Mouse (Mus musculus) midbrain, embryonic 14.5 days (tissue): ENCODE measurements at regions not wholly inside any gene's neighbourhood (a gene's known extent, or its start where the extent isn't known, plus 50 kb on each side); places are given as distances from the start of the nearest gene placed in this dataset.

Source experiments
- ATAC-seq: fragments of 200-750 bp; cut with Nextera tagmentation; 2 replicates; pipeline ENCODE4 v1.8.0; 2017; ENCODE audit warnings: moderate number of reproducible peaks, moderate library complexity; ENCODE audit not compliant: low FRiP score, low TSS enrichment
- DNase-seq: peaks from one replicate; pipeline ENCODE4 v3.0.0-alpha.2; 2015
- H3K27ac ChIP-seq: fragments of 300-500 bp; sonication (generic); replicated peaks from 2 replicates; pipeline ENCODE4 v1.5.1; 2014; ENCODE audit warnings: mild to moderate bottlenecking, low read depth, low read length, moderate library complexity
- H3K27me3 ChIP-seq: fragments of 300-500 bp; sonication (generic); 2 replicates; pipeline ENCODE4 v1.6.1; 2014; ENCODE audit warnings: low read length, control low read depth, mixed read lengths; ENCODE audit not compliant: control insufficient read depth, insufficient read depth
- H3K36me3 ChIP-seq: fragments of 300-500 bp; sonication (generic); 2 replicates; pipeline ENCODE4 v1.6.1; 2014; ENCODE audit warnings: low read length, control low read depth; ENCODE audit not compliant: control insufficient read depth, insufficient read depth
- H3K4me1 ChIP-seq: fragments of 300-500 bp; sonication (generic); 2 replicates; pipeline ENCODE4 v1.6.1; 2014; ENCODE audit warnings: mild to moderate bottlenecking, antibody characterized with exemption, low read length, control low read depth; ENCODE audit not compliant: control insufficient read depth, insufficient read depth
- H3K4me2 ChIP-seq: fragments of 300-500 bp; sonication (generic); 2 replicates; pipeline ENCODE4 v1.6.1; 2014; ENCODE audit warnings: mild to moderate bottlenecking, low read length, moderate library complexity
- H3K4me3 ChIP-seq: fragments of 300-500 bp; sonication (generic); replicated peaks from 2 replicates; pipeline ENCODE4 v1.5.1; 2014; ENCODE audit warnings: low read depth, low read length
- H3K9ac ChIP-seq: fragments of 300-500 bp; sonication (generic); replicated peaks from 2 replicates; pipeline ENCODE4 v1.6.1; 2014; ENCODE audit warnings: mild to moderate bottlenecking, low read length, moderate library complexity
- H3K9me3 ChIP-seq: fragments of 300-500 bp; sonication (generic); 2 replicates; pipeline ENCODE4 v1.6.1; 2016; ENCODE audit warnings: low read length, control low read depth, mixed read lengths; ENCODE audit not compliant: control insufficient read depth
- WGBS: fragments of 180-500 bp; shearing (Covaris S2); extraction: QIAGEN DNeasy Blood & Tissue Kit; methylation state at CpG from one replicate; pipeline ENCODE4 v1.1.7; 2014; 5-methylcytosine and 5-hydroxymethylcytosine counted together

- ATAC-seq (no peak), DNase-seq (no peak)
- Histone ChIP-seq H3K4me1 (no peaks in the 10 kb centered on the region), H3K4me2 (no peak overlapping the region), H3K9me3 (no peaks in the 10 kb centered on the region), H3K9ac (no peak overlapping the region), H3K27ac (no peak overlapping the region), H3K27me3 (no peaks in the 10 kb centered on the region), H3K4me3 (no peak overlapping the region), H3K36me3 (no peaks in the 10 kb centered on the region)
- WGBS, result 61% methylated on average over 9 of the region's 9 CpGs
These were observed 78.3 kb upstream of the Tet2 start for GRCm38 (mm10) chr3:133623201-133623744.

- ATAC-seq, result no peak
- no peaks in the 10 kb centered on the region for H3K9me3 ChIP-seq
- DNase-seq, result no peak
- H3K36me3 ChIP-seq, result no peaks in the 10 kb centered on the region
- no peak overlapping the region for H3K4me3 ChIP-seq
- H3K27ac ChIP-seq, result no peak overlapping the region
- no peak overlapping the region for H3K9ac ChIP-seq
- H3K4me2 ChIP-seq, result no peak overlapping the region
- H3K27me3 ChIP-seq, result no peaks in the 10 kb centered on the region
- WGBS, result 80% methylated on average over 3 of the region's 3 CpGs
- H3K4me1 ChIP-seq, result no peaks in the 10 kb centered on the region
These were observed 79.3 kb upstream of the Tet2 start for GRCm38 (mm10) chr3:133624079-133624875.

GRCm38 (mm10) chr3:133625046-133625445 is 80.1 kb upstream of the Tet2 start:
- no peak overlapping the region for H3K9ac ChIP-seq
- WGBS, result 94% methylated on average over 3 of the region's 3 CpGs
- no peaks in the 10 kb centered on the region for H3K9me3 ChIP-seq
- no peaks in the 10 kb centered on the region for H3K27me3 ChIP-seq
- DNase-seq, result no peak
- H3K4me1 ChIP-seq, result no peaks in the 10 kb centered on the region
- ATAC-seq, result no peak
- no peak overlapping the region for H3K4me2 ChIP-seq
- H3K36me3 ChIP-seq, result no peaks in the 10 kb centered on the region
- no peak overlapping the region for H3K27ac ChIP-seq
- no peak overlapping the region for H3K4me3 ChIP-seq

GRCm38 (mm10) chr3:133626442-133626841 is 81.5 kb upstream of the Tet2 start:
- H3K4me1 ChIP-seq, result no peaks in the 10 kb centered on the region
- WGBS, result 86% methylated on average over 1 of the region's 1 CpGs
- H3K9ac ChIP-seq, result no peak overlapping the region
- H3K36me3 ChIP-seq, result no peaks in the 10 kb centered on the region
- H3K9me3 ChIP-seq, result no peaks in the 10 kb centered on the region
- no peak overlapping the region for H3K4me2 ChIP-seq
- no peaks in the 10 kb centered on the region for H3K27me3 ChIP-seq
- no peak overlapping the region for H3K27ac ChIP-seq
- DNase-seq (no peak), ATAC-seq (no peak)
- no peak overlapping the region for H3K4me3 ChIP-seq

GRCm38 (mm10) chr3:133627116-133627844 is 82.3 kb upstream of the Tet2 start:
- no peak overlapping the region for H3K4me2 ChIP-seq
- H3K4me1 ChIP-seq, result no peaks in the 10 kb centered on the region
- H3K27ac ChIP-seq, result no peak overlapping the region
- no peaks in the 10 kb centered on the region for H3K27me3 ChIP-seq
- no peaks in the 10 kb centered on the region for H3K36me3 ChIP-seq
- no peak overlapping the region for H3K4me3 ChIP-seq
- DNase-seq, result no peak
- H3K9ac ChIP-seq, result no peak overlapping the region
- no peak for ATAC-seq
- no peaks in the 10 kb centered on the region for H3K9me3 ChIP-seq
- 92% methylated on average over 3 of the region's 3 CpGs for WGBS

GRCm38 (mm10) chr3:133634306-133634705 is 89.4 kb upstream of the Tet2 start:
- no peaks in the 10 kb centered on the region for H3K36me3 ChIP-seq

GRCm38 (mm10) chr3:133645604-133646003 is 100.7 kb upstream of the Tet2 start:
- DNase-seq (no peak), ATAC-seq (no peak)
- H3K4me1 ChIP-seq, result peaks cover 7% of the 10 kb centered on the region
- no peak overlapping the region for H3K4me3 ChIP-seq
- no peaks in the 10 kb centered on the region for H3K27me3 ChIP-seq
- no peaks in the 10 kb centered on the region for H3K9me3 ChIP-seq
- no peak overlapping the region for H3K9ac ChIP-seq
- 97% methylated on average over 1 of the region's 1 CpGs for whole genome bisulfite sequencing
- no peaks in the 10 kb centered on the region for H3K36me3 ChIP-seq
- H3K27ac ChIP-seq, result no peak overlapping the region
- H3K4me2 ChIP-seq, result no peak overlapping the region

More at GRCm38 (mm10) chr3:133634306-133634705, 89.4 kb upstream of the Tet2 start:
- H3K27ac ChIP-seq, result no peak overlapping the region
- no peak overlapping the region for H3K9ac ChIP-seq
- no peak overlapping the region for H3K4me3 ChIP-seq
- DNase-seq, result no peak
- ATAC-seq, result no peak
- WGBS, result 87% methylated on average over 5 of the region's 5 CpGs
- H3K4me2 ChIP-seq, result no peak overlapping the region
- no peaks in the 10 kb centered on the region for H3K27me3 ChIP-seq
- no peaks in the 10 kb centered on the region for H3K4me1 ChIP-seq
- no peaks in the 10 kb centered on the region for H3K9me3 ChIP-seq

GRCm38 (mm10) chr3:133646449-133647059 is 101.6 kb upstream of the Tet2 start:
- H3K4me2 ChIP-seq, result peak overlapping the region; percentile 36
- no peaks in the 10 kb centered on the region for H3K36me3 ChIP-seq
- 27% methylated on average over 7 of the region's 7 CpGs for WGBS
- H3K4me1 ChIP-seq, result peaks cover 7% of the 10 kb centered on the region
- no peak overlapping the region for H3K27ac ChIP-seq
- ATAC-seq, result 0 out of 2 replicates have a peak, but pooled peaks have one; percentile 46
- H3K9me3 ChIP-seq, result no peaks in the 10 kb centered on the region
- H3K27me3 ChIP-seq, result no peaks in the 10 kb centered on the region
- H3K4me3 ChIP-seq, result no peak overlapping the region
- DNase-seq, result peak; percentile 56
- H3K9ac ChIP-seq, result no peak overlapping the region
